Mouse (Mus musculus): ENCODE results near the gene Pacsin2. TPM values are rescaled to one million over a fixed set of nuclear protein-coding genes. Genes with fewer than 3 reads are reported as not detected.

Pacsin2 gene
- polyA plus RNA-seq, 1 experiment, result 71.5 TPM

- DNase-seq (ENCODE audit: low spot score), result no peak
Measured at GRCm38 (mm10) chr15:83451621-83452210, 12.7 kb downstream of the Pacsin2 start.

GRCm38 (mm10) chr15:83450007-83450406 is 14.4 kb downstream of the Pacsin2 start:
- no peak for DNase-seq (ENCODE audit: low spot score)

GRCm38 (mm10) chr15:83448646-83449045 is 15.8 kb downstream of the Pacsin2 start:
- no peak for DNase-seq (ENCODE audit: low spot score)

GRCm38 (mm10) chr15:83447791-83448544 is 16.4 kb downstream of the Pacsin2 start:
- no peak for DNase-seq (ENCODE audit: low spot score)

- no peak for DNase-seq (ENCODE audit: low spot score)
Measured at GRCm38 (mm10) chr15:83445908-83446307, 18.5 kb downstream of the Pacsin2 start.

- no peak for DNase-seq (ENCODE audit: low spot score)
Measured at GRCm38 (mm10) chr15:83445383-83445782, 19.0 kb downstream of the Pacsin2 start.

- no peak for DNase-seq (ENCODE audit: low spot score)
Measured at GRCm38 (mm10) chr15:83444425-83444824, 20.0 kb downstream of the Pacsin2 start.

- no peak for DNase-seq (ENCODE audit: low spot score)
Measured at GRCm38 (mm10) chr15:83442495-83443037, 21.8 kb downstream of the Pacsin2 start.

GRCm38 (mm10) chr15:83440726-83441125 is 23.7 kb downstream of the Pacsin2 start:
- no peak for DNase-seq (ENCODE audit: low spot score)

GRCm38 (mm10) chr15:83436541-83436940 is 27.9 kb downstream of the Pacsin2 start:
- no peak for DNase-seq (ENCODE audit: low spot score)

- no peak for DNase-seq (ENCODE audit: low spot score)
Measured at GRCm38 (mm10) chr15:83435324-83436090, 28.9 kb downstream of the Pacsin2 start.

GRCm38 (mm10) chr15:83434692-83435091 is 29.7 kb downstream of the Pacsin2 start:
- no peak for DNase-seq (ENCODE audit: low spot score)

- no peak for DNase-seq (ENCODE audit: low spot score)
Measured at GRCm38 (mm10) chr15:83433344-83433743, 31.1 kb downstream of the Pacsin2 start.

- DNase-seq (ENCODE audit: low spot score), result no peak
Measured at GRCm38 (mm10) chr15:83432231-83433031, 32.0 kb downstream of the Pacsin2 start.

- no peak for DNase-seq (ENCODE audit: low spot score)
Measured at GRCm38 (mm10) chr15:83430986-83431763, 33.2 kb downstream of the Pacsin2 start.

- DNase-seq (ENCODE audit: low spot score), result no peak
Measured at GRCm38 (mm10) chr15:83430419-83430818, 34.0 kb downstream of the Pacsin2 start.

- no peak for DNase-seq (ENCODE audit: low spot score)
Measured at GRCm38 (mm10) chr15:83428586-83428985, 35.8 kb downstream of the Pacsin2 start.

GRCm38 (mm10) chr15:83427294-83428163 is 36.9 kb downstream of the Pacsin2 start:
- DNase-seq (ENCODE audit: low spot score), result no peak

GRCm38 (mm10) chr15:83425794-83426193 is 38.6 kb downstream of the Pacsin2 start:
- no peak for DNase-seq (ENCODE audit: low spot score)

GRCm38 (mm10) chr15:83425277-83425676 is 39.1 kb downstream of the Pacsin2 start:
- DNase-seq (ENCODE audit: low spot score), result no peak
